Mouse (Mus musculus): ENCODE measurements around the gene Ewsr1.

DNA sequence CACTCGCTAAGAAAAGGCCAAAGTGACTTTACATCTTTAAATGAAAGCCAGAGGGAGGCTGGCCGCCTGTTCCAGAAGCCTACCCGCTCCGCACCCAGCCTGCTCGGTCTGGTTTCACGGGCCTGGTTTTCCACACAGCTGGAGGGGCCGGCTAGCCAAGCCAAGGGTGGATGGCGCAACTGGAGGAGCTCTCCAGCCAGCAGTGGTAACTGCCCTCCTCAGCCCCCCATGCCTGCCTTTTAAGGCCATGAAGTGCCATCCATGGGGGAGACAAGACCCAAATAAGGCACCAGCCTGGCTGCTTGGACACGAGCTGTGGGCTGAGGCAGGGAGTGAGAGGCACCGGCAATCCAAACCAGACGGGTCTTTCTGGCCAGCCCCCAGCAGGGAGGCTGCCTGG is 36.8 kb upstream of the Ewsr1 start:
- TF ChIP-seq CTCF (IDR thresholded peaks at IDR 0.05; ENCODE audit: borderline replicate concordance, insufficient read depth, low read length) (no peak), POLR2A (IDR thresholded peaks at IDR 0.05; ENCODE audit: low read depth, low read length) (no peak)

All from embryonic fibroblast, embryonic 13.5 days (primary cell).